Mouse (Mus musculus): ENCODE results near the gene Hmces. TPM values are rescaled to one million over a fixed set of nuclear protein-coding genes. Genes with fewer than 3 reads are reported as not detected.
"Not testable (repeated sequence)": the region's sequence is repeated elsewhere in the genome, so short reads cannot be mapped to it uniquely, and the experiment has no call there.

Hmces gene
- polyA plus RNA-seq, 1 experiment from 2014 or later = 7.1 TPM

DNA sequence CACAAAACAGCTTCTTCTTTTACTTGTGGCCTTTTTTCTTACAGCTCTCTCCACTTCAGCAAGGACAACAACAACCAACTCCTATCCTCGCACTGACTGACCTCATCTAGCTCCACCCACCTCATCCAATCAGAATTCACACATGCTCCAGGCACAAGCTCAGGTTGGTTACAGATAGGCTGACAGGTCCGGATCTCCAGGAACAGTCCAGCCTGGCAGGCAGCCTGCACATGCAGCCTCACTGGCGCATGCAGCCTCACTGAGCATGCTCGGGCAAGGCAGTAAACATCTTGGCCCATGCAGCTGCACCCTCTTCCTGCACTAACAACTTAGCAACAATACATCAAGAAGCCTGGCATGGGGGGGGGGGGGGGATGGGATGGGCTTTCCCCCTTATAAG lies 48.7 kb downstream of the Hmces start:
- not testable (repeated sequence) for H3K79me2 ChIP-seq (ENCODE audit: inconsistent target); H3K4me3 ChIP-seq (ENCODE audit: inconsistent target); H3K27ac ChIP-seq; H3K36me3 ChIP-seq (ENCODE audit: inconsistent target)
- WGBS (ENCODE audit: missing documents) = 97% methylated on average over 4 of the region's 4 CpGs

DNA sequence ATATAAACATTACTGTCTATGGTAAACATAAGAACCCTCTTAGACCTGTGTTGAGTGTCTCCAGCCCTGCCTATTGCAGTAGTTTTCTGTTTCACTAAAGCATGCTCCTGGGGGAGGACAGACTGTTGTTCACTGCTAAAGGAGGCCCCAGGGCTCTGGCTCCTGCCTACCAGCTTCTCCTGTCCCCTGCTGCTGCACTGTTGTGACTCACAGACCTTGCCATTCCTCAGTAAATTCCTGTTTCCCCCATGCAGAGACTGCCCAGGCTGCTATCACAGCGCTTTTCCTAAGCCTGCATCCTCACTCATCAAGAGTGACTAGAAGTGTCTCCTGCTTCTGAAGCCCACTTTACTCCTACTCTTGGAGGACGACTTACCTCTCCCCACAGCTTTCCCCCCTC lies 56.3 kb downstream of the Hmces start:
- Histone ChIP-seq H3K4me3 (ENCODE audit: inconsistent target) (no peak overlapping the region), H3K36me3 (ENCODE audit: inconsistent target) (no peaks in the 10 kb centered on the region), H3K27ac (no peak overlapping the region), H3K79me2 (ENCODE audit: inconsistent target) (no peaks in the 10 kb centered on the region)
- WGBS (ENCODE audit: missing documents) = 60% methylated on average over 2 of the region's 2 CpGs

GRCm38 (mm10) chr6:87979728-87980127 lies 66.0 kb downstream of the Hmces start:
- no peak overlapping the region for H3K4me3 ChIP-seq (ENCODE audit: inconsistent target)
- H3K79me2 ChIP-seq (ENCODE audit: inconsistent target) = no peaks in the 10 kb centered on the region
- H3K27ac ChIP-seq = no peak overlapping the region
- no peaks in the 10 kb centered on the region for H3K36me3 ChIP-seq (ENCODE audit: inconsistent target)
- WGBS (ENCODE audit: missing documents) = 83% methylated on average over 3 of the region's 3 CpGs

GRCm38 (mm10) chr6:87980374-87981029 lies 66.8 kb downstream of the Hmces start:
- no peak overlapping the region for H3K4me3 ChIP-seq (ENCODE audit: inconsistent target)
- H3K27ac ChIP-seq = no peak overlapping the region
- no peaks in the 10 kb centered on the region for H3K36me3 ChIP-seq (ENCODE audit: inconsistent target)
- H3K79me2 ChIP-seq (ENCODE audit: inconsistent target) = no peaks in the 10 kb centered on the region
- under 1% methylated on average over 60 of the region's 66 CpGs for WGBS (ENCODE audit: missing documents)

GRCm38 (mm10) chr6:87981030-87981485 lies 67.3 kb downstream of the Hmces start:
- H3K27ac ChIP-seq = no peak overlapping the region
- H3K4me3 ChIP-seq (ENCODE audit: inconsistent target) = no peak overlapping the region
- under 1% methylated on average over 56 of the region's 56 CpGs for WGBS (ENCODE audit: missing documents)

GRCm38 (mm10) chr6:87981547-87982256 lies 68.0 kb downstream of the Hmces start, which contains the start of gene H1fx:
H1fx (minus strand) TSS chr6:87981637.
- WGBS (ENCODE audit: missing documents) = under 1% methylated on average over 41 of the region's 55 CpGs

More at GRCm38 (mm10) chr6:87981030-87981485, 67.3 kb downstream of the Hmces start:
- Histone ChIP-seq H3K79me2 (ENCODE audit: inconsistent target) (no peaks in the 10 kb centered on the region), H3K36me3 (ENCODE audit: inconsistent target) (no peaks in the 10 kb centered on the region)

GRCm38 (mm10) chr6:87982506-87982905 lies 68.8 kb downstream of the Hmces start:
- WGBS (ENCODE audit: missing documents) = 53% methylated on average over 9 of the region's 9 CpGs
- H3K4me3 ChIP-seq (ENCODE audit: inconsistent target) = no peak overlapping the region
- no peaks in the 10 kb centered on the region for H3K36me3 ChIP-seq (ENCODE audit: inconsistent target)
- no peaks in the 10 kb centered on the region for H3K79me2 ChIP-seq (ENCODE audit: inconsistent target)
- no peak overlapping the region for H3K27ac ChIP-seq

More at GRCm38 (mm10) chr6:87981547-87982256, 68.0 kb downstream of the Hmces start, which contains the start of gene H1fx:
- Histone ChIP-seq H3K36me3 (ENCODE audit: inconsistent target) (no peaks in the 10 kb centered on the region), H3K4me3 (ENCODE audit: inconsistent target) (no peak within 1 kb of the TSS), H3K27ac (no peak within 1 kb of the TSS), H3K79me2 (ENCODE audit: inconsistent target) (no peaks in the 10 kb centered on the region)

Other genes with a start within 250 kb of the Hmces start
- 3.7 to 8.1 TPM (median 7.2 TPM) in 3 replicates for gene Aplf, start 241.7 kb upstream of the Hmces start, polyA plus RNA-seq (2018)
- not detected in 3 replicates for gene Efcc1, start 183.1 kb upstream of the Hmces start, polyA plus RNA-seq (2018)
- 0.19 TPM in 1 of 3 replicates, not detected in the others for gene Gp9, start 135.9 kb upstream of the Hmces start, polyA plus RNA-seq (2018)
- 25.3 to 51.3 TPM (median 35.5 TPM) in 3 replicates for gene Rab43, start 101.8 kb upstream of the Hmces start, polyA plus RNA-seq (2018)
- 2.6 to 20.2 TPM (median 3.1 TPM) in 3 replicates for gene Gm45140, start 78.1 kb upstream of the Hmces start, polyA plus RNA-seq (2018)
- gene Isy1, start 75.1 kb upstream of the Hmces start, polyA plus RNA-seq (2018) = 23.0 to 55.1 TPM (median 40.1 TPM) in 3 replicates
- gene Cnbp, start 62.8 kb upstream of the Hmces start, polyA plus RNA-seq (2018) = 127 to 335 TPM (median 146 TPM) in 3 replicates
- 36.1 to 45.7 TPM (median 37.8 TPM) in 3 replicates for gene Copg1, start 26.1 kb upstream of the Hmces start, polyA plus RNA-seq (2018)
- gene H1fx, start 67.7 kb downstream of the Hmces start, polyA plus RNA-seq (2018) = 0.20 to 0.32 TPM in 2 of 3 replicates, not detected in the other
- gene Rab7, start 131.3 kb downstream of the Hmces start, polyA plus RNA-seq (2018) = 571 to 1,341 TPM (median 733 TPM) in 3 replicates
- 109 to 177 TPM (median 163 TPM) in 3 replicates for gene Rpn1, start 170.5 kb downstream of the Hmces start, polyA plus RNA-seq (2018)

Measured in macrophage (primary cell).